ENCODE assay signal across 8 mouse cellular contexts in the genomic region with DNA sequence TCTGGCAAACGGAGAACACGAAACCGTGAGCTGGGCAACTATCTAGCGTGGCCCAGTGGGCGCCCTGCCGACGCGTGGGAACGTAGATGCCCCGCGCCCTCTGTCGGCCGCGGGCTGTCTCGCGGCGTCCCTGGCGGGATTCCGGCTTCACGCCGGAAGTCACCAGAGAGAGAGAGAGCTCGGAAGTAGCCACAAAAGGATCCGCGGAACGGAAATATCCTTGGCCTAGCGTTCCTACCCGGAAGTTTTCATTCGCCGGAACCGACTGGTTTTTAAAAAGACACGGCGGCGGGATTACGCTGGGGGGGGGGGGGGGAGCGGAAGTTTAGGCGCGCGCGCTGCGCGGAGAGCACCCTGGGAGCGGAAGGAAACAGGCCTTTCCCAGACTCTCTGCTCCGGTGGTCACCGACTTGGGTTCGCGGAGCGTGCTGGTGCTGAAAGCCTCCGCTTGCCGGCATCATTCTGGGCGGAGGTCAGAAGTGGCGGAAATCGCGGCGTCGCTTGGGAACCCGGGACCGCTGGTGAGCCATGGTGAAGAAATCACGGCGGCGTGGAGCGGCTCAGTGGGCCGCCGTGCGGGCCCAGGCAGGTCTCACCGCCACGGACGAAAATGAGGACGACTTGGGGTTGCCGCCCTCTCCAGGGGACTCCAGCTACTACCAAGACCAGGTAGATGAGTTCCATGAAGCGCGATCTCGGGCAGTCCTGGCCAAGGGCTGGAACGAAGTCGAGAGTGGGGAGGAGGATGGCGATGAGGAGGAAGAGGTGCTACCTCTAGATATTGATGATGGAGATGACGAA. TPM values are rescaled to one million over a fixed set of nuclear protein-coding genes. Genes with fewer than 3 reads are reported as not detected.
DNase-seq lines count a peak whose midpoint lies in the region; ATAC-seq lines count a peak whose summit lies in the region.

Utp3 (plus strand) TSS at position 377 of the 801 bp plus-strand sequence.

- no peaks in the 10 kb centered on the region for H3K27me3 ChIP-seq in heart, embryonic 10.5 days (ENCODE audit: insufficient read depth, poor library complexity, severe bottlenecking)
- no peaks in the 10 kb centered on the region for H3K27me3 ChIP-seq in kidney, embryonic 15.5 days

- H3K9ac ChIP-seq in kidney, embryonic 15.5 days = peak within 1 kb of the TSS; percentile 93

- H3K9me3 ChIP-seq in heart, embryonic 10.5 days = no peaks in the 10 kb centered on the region
- H3K9me3 ChIP-seq in kidney, embryonic 15.5 days (replicated peaks) = no peaks in the 10 kb centered on the region

- DNase-seq in B cell, adult 2 months = peak; percentile 93 to 94
- DNase-seq in brain, adult 2 months (ENCODE audit: low read depth, low spot score) = peak; percentile 100
- peak; percentile 97 for DNase-seq in heart, embryonic 10.5 days (ENCODE audit: low spot score)
- peak; percentile 94 for DNase-seq in liver
- DNase-seq in spleen, postnatal 4 days (ENCODE audit: low spot score in 2 of 2) = peak; percentile 96 to 97

- peaks cover 12% of the 10 kb centered on the region for H3K4me1 ChIP-seq in heart, embryonic 10.5 days
- H3K4me1 ChIP-seq in kidney, embryonic 15.5 days = peaks cover 18% of the 10 kb centered on the region

- peak; percentile 99 for ATAC-seq in erythroblast, adult 5-6 weeks (replicated peaks; ENCODE audit: low FRiP score, poor library complexity, severe bottlenecking)
- ATAC-seq in kidney, embryonic 15.5 days (replicated peaks; ENCODE audit: low FRiP score) = peak; percentile 98
- peak; percentile 94 for ATAC-seq in monocyte, adult 5-6 weeks (replicated peaks; ENCODE audit: insufficient number of reproducible peaks, low FRiP score, low TSS enrichment, poor library complexity, severe bottlenecking)

- peak within 1 kb of the TSS; percentile 91 for H3K4me3 ChIP-seq in heart, embryonic 10.5 days
- H3K4me3 ChIP-seq in kidney, embryonic 15.5 days (replicated peaks) = peak within 1 kb of the TSS; percentile 93

- H3K36me3 ChIP-seq in heart, embryonic 10.5 days = peaks cover 8% of the 10 kb centered on the region; the same call in 1 of the 2 replicates
- peaks cover 18% of the 10 kb centered on the region for H3K36me3 ChIP-seq in kidney, embryonic 15.5 days

- H3K27ac ChIP-seq in heart, embryonic 10.5 days = peak within 1 kb of the TSS; percentile 95
- peak within 1 kb of the TSS; percentile 97 for H3K27ac ChIP-seq in kidney, embryonic 15.5 days

- WGBS in heart, embryonic 10.5 days = under 1% methylated on average over 76 of the region's 76 CpGs
- WGBS in kidney, embryonic 15.5 days = under 1% methylated on average over 70 of the region's 76 CpGs

- peak within 1 kb of the TSS; percentile 90 for H3K4me2 ChIP-seq in kidney, embryonic 15.5 days

RNA-seq across cellular contexts. Expression of gene Utp3, which starts in this region (rescaled TPM):
- total RNA-seq in erythroblast, adult 5-6 weeks (2015; ENCODE audit: low replicate concordance) = 10.6 and 20.5 TPM in 2 replicates
- total RNA-seq in erythroblast, adult 5-6 weeks (2017; ENCODE audit: low replicate concordance) = 10.9 and 11.8 TPM in 2 replicates
- polyA plus RNA-seq in heart, embryonic 10.5 days (2016; fragmentation: Nextera tagmentation; extraction: Ambion mirVana) = 54.0 and 70.3 TPM in 2 replicates
- polyA plus RNA-seq in kidney, embryonic 15.5 days (2015; fragmentation: Nextera tagmentation; extraction: Ambion mirVana) = 72.8 and 75.6 TPM in 2 replicates
- 68.4 to 86.2 TPM (median 73.0 TPM) in 3 replicates for total RNA-seq in monocyte, adult 5-6 weeks (2017)

Comparison
In these comparisons a context has a peak if more than half of its experiments do, and no peak if none do; other contexts are left out.
1. Peak in every context shown above with its lines: DNase-seq, ATAC-seq, H3K4me3 ChIP-seq and H3K27ac ChIP-seq.